Mouse (Mus musculus): ENCODE results near the gene Afap1. TPM values are rescaled to one million over a fixed set of nuclear protein-coding genes. Genes with fewer than 3 reads are reported as not detected.

Gene Afap1
- total RNA-seq, 2 experiments from 2014 or later = 27.0 to 30.4 TPM

GRCm38 (mm10) chr5:35894295-35895047 is 1.4 kb downstream of the Afap1 start:
- intact Hi-C loops (cut with DNase I) = loop anchor here (5.0 kb wide), 1 partner anchor 38 kb away; no protein-coding TSS in a partner anchor
- DNase-seq (ENCODE audit: low spot score in 2 of 2) = no peak

GRCm38 (mm10) chr5:35895926-35896325 is 2.8 kb downstream of the Afap1 start:
- DNase-seq (ENCODE audit: low spot score in 2 of 2) = no peak
- intact Hi-C loops (cut with DNase I) = no loop called here

GRCm38 (mm10) chr5:35896556-35896955 is 3.4 kb downstream of the Afap1 start:
- no peak for DNase-seq (ENCODE audit: low spot score in 2 of 2)
- intact Hi-C loops (cut with DNase I) = no loop called here

GRCm38 (mm10) chr5:35897147-35897546 is 4.0 kb downstream of the Afap1 start:
- intact Hi-C loops (cut with DNase I) = no loop called here
- no peak for DNase-seq (ENCODE audit: low spot score in 2 of 2)

- intact Hi-C loops (cut with DNase I) = no loop called here
- no peak for DNase-seq (ENCODE audit: low spot score in 2 of 2)
Observed at GRCm38 (mm10) chr5:35898114-35898513, 5.0 kb downstream of the Afap1 start.

GRCm38 (mm10) chr5:35898994-35899393 is 5.9 kb downstream of the Afap1 start:
- no peak for DNase-seq (ENCODE audit: low spot score in 2 of 2)
- intact Hi-C loops (cut with DNase I) = no loop called here

GRCm38 (mm10) chr5:35900401-35901225 is 7.5 kb downstream of the Afap1 start:
- DNase-seq (ENCODE audit: low spot score in 2 of 2) = no peak

GRCm38 (mm10) chr5:35901226-35901809 is 8.2 kb downstream of the Afap1 start:
- DNase-seq (ENCODE audit: low spot score in 2 of 2) = no peak
- intact Hi-C loops (cut with DNase I) = no loop called here

More at GRCm38 (mm10) chr5:35900401-35901225, 7.5 kb downstream of the Afap1 start:
- intact Hi-C loops (cut with DNase I) = no loop called here

GRCm38 (mm10) chr5:35903456-35903855 is 10.3 kb downstream of the Afap1 start:
- intact Hi-C loops (cut with DNase I) = no loop called here

GRCm38 (mm10) chr5:35905283-35905682 is 12.2 kb downstream of the Afap1 start:
- DNase-seq (ENCODE audit: low spot score in 2 of 2) = no peak
- intact Hi-C loops (cut with DNase I) = no loop called here

More at GRCm38 (mm10) chr5:35903456-35903855, 10.3 kb downstream of the Afap1 start:
- no peak for DNase-seq (ENCODE audit: low spot score in 2 of 2)

- intact Hi-C loops (cut with DNase I) = no loop called here
- no peak for DNase-seq (ENCODE audit: low spot score in 2 of 2)
Observed at GRCm38 (mm10) chr5:35907090-35907489, 14.0 kb downstream of the Afap1 start.

GRCm38 (mm10) chr5:35907633-35908426 is 14.7 kb downstream of the Afap1 start:
- intact Hi-C loops (cut with DNase I) = no loop called here
- DNase-seq (ENCODE audit: low spot score in 2 of 2) = peak in 1 of 2 experiments; percentile 42

- DNase-seq (ENCODE audit: low spot score in 2 of 2) = no peak
- intact Hi-C loops (cut with DNase I) = no loop called here
Observed at GRCm38 (mm10) chr5:35908626-35909443, 15.7 kb downstream of the Afap1 start.

- no peak for DNase-seq (ENCODE audit: low spot score in 2 of 2)
- intact Hi-C loops (cut with DNase I) = no loop called here
Observed at GRCm38 (mm10) chr5:35915629-35916300, 22.6 kb downstream of the Afap1 start.

- intact Hi-C loops (cut with DNase I) = no loop called here
- no peak for DNase-seq (ENCODE audit: low spot score in 2 of 2)
Observed at GRCm38 (mm10) chr5:35916666-35917065, 23.5 kb downstream of the Afap1 start.

- intact Hi-C loops (cut with DNase I) = no loop called here
Observed at GRCm38 (mm10) chr5:35918387-35918786, 25.3 kb downstream of the Afap1 start.

GRCm38 (mm10) chr5:35920076-35920475 is 27.0 kb downstream of the Afap1 start:
- DNase-seq (ENCODE audit: low spot score in 2 of 2) = no peak
- intact Hi-C loops (cut with DNase I) = no loop called here

More at GRCm38 (mm10) chr5:35918387-35918786, 25.3 kb downstream of the Afap1 start:
- DNase-seq (ENCODE audit: low spot score in 2 of 2) = no peak

- intact Hi-C loops (cut with DNase I) = no loop called here
- DNase-seq (ENCODE audit: low spot score in 2 of 2) = no peak
Observed at GRCm38 (mm10) chr5:35920557-35920956, 27.4 kb downstream of the Afap1 start.
